Mouse (Mus musculus) splenic B cell, adult 2 months (primary cell): ENCODE results near the gene Cdc14a.

Experiments used
- DNase-seq: peaks from one replicate; pipeline ENCODE4 v3.0.0-alpha.2; 2011; ENCODE audit warnings: low read depth, low spot score
- H3K27me3 ChIP-seq: 2 replicates; pipeline ENCODE4 v1.6.1; 2012; ENCODE audit warnings: mild to moderate bottlenecking, low read length, moderate library complexity, mixed read lengths; ENCODE audit not compliant: control insufficient read depth, poor library complexity, insufficient read depth, severe bottlenecking
- H3K36me3 ChIP-seq: 2 replicates; pipeline ENCODE4 v1.6.1; 2012; ENCODE audit warnings: mild to moderate bottlenecking, low read length, moderate library complexity, mixed read lengths; ENCODE audit not compliant: control insufficient read depth, poor library complexity, insufficient read depth, severe bottlenecking

The Cdc14a gene

DNA sequence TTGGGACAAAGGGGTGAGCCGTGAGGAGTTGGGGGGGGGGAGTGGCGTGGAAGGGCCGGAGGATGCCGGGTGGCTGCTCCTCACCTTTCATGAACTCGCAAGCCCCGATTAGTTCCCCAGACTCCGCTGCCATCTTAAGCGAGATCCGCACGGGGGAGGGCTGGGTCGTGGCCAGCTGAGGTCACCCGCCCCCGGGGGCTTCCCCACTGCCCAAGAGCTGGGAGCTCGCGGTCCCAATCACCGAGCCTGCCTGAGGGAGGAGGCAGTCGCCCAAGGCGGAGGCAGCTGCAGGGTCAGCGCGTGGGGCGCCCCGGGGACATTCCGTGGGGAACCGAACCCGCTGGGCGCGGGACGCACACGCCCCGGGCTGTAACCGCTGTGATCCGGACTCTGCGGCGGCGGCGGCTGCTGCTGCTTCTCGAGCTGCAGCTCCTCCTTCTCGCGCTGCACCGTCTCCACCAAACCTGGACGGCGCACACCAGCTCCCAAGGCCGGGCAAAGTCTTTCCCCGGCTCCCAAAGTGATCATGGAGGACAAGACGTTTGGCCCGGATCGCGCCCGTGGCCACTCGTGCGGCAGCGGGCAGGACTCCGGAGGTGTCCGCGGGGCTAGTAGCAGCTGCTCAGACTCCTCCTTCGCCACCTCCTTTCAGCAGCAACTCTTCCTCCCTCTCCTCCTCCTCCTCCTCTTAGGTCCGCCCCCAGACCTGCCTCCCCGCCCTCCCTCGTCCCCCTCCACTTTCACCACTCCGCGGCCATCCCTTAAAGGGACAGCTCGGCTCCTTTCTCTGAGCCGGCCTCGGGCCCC, at the start of gene Cdc14a:
Cdc14a (minus strand) TSS at position 680 of the 807 bp plus-strand sequence.
- peak; percentile 80 for DNase-seq
- Histone ChIP-seq H3K27me3 (no peaks in the 10 kb centered on the region), H3K36me3 (peaks cover 10% of the 10 kb centered on the region; the same call in 1 of the 2 replicates)

DNA sequence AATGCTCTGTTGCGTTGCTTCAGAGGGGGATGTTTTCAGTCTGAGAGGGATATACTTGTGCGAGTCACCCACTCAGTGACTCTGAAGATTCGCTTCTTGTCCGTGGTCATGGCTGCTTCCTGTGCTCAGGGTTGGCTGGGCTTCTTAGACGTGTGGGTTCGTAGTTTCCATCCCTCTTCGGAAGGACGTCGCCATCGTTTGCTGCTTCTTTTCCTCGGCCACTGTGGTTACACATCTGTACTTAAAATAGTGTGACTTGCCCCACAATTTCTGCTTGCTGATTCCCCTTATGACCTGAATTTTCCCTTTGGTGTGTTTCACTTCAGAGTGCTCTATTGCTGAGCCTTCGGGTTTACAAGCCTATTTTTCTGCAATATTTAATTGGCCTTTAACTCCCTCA, 41.9 kb upstream of the Cdc14a start:
- H3K27me3 ChIP-seq, result no peaks in the 10 kb centered on the region
- no peaks in the 10 kb centered on the region for H3K36me3 ChIP-seq
- peak; percentile 72 for DNase-seq

DNA sequence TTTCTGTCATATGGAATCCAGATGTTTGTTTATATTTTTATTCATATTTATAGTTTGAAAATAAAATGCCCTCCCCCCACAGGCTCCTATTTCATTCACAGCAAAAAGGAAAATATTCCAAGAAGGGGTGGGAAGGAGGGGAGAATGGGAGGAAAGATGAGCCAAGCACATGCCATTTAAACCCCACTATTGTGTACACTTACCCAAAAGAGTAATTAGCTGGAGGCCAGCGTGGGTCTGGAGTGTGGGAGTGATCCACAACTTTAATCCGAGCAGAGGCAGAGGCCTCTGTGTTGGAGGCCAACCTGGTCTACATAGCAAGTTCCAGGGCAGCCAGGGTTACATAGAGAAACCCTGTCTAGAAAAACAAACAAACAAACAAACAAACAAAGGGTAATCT, 40.5 kb upstream of the Cdc14a start:
- Histone ChIP-seq H3K36me3 (no peaks in the 10 kb centered on the region), H3K27me3 (no peaks in the 10 kb centered on the region)
- DNase-seq, result no peak

DNA sequence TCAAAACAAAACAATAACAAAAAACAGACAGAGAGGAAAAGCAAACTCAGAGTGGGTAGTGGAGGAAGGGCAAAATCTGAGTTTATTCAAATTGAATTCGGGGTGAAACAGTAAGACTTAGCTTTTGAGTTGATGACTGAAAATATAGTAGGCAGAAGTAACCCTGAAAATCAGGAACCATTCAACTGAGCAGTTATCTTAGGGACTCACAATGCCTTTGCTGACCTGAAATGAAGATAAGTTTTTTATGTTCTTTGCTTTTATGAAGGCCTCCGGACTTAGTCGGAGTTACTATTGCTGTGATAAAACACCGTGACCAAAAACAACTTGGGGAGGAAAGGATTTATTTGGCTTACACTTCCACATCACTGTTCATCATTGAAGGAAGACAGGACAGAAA, 37.2 kb upstream of the Cdc14a start:
- H3K36me3 ChIP-seq, result no peaks in the 10 kb centered on the region
- DNase-seq, result no peak
- H3K27me3 ChIP-seq, result no peaks in the 10 kb centered on the region

DNA sequence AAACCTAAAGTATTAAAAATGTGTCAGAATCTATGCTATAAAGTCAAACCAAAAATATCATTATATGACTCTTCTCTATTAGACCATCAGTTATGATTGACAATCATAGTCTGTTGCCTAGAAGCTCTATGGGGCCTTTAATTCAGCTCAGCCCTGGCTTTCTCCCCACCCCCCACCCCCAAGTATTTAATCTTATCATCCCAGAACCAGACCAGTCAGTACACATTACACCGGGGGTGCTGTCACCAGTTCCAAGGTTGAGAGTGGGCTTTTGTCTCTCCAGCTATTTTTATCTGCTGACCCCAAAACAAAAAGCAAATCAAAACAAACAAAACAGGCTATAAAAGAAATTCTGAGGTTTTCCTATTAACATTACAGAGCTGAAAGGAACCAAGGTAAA, 30.7 kb upstream of the Cdc14a start:
- H3K27me3 ChIP-seq, result no peaks in the 10 kb centered on the region
- no peaks in the 10 kb centered on the region for H3K36me3 ChIP-seq
- DNase-seq, result no peak

DNA sequence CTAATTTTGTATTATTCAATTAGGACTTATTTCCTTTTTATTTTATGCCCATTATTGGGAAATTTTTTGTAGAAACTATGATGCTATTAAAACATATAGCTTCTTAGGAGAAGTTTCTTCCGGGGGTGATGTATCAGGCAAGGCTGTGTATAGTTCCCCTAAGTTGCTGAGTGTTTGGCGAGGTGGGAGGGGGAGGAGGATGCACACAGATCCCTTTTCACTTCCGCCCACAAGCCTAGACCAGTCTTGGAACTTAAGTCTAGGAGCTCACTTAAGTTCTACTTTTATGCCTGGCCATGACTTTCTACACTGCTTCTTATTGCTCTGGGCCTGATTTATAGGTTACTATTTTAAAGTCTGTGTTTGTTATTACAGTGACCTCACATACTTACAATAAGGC, 26.9 kb upstream of the Cdc14a start:
- no peaks in the 10 kb centered on the region for H3K36me3 ChIP-seq

DNA sequence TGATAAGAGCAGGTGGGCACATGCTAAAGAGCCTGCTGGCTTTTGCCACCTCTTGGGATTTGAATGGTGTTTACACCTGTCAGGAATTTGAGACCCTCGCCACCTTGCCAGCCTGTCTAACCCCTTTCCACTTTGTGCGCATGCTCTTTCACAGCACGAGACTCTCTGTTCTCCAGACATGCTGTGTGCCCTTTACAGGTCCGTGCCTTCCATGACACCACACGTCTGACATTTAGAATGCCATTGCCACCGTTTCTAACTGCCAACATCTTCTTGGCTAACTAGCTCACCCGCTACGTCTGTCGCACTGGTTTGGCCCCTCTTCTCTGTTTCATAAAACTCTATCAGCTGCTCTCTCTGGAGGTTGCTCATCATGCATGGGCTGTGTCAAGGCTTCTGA, 20.5 kb upstream of the Cdc14a start:
- H3K36me3 ChIP-seq, result no peaks in the 10 kb centered on the region
- no peak for DNase-seq
- H3K27me3 ChIP-seq, result no peaks in the 10 kb centered on the region

More for the DNA sequence above, 26.9 kb upstream of the Cdc14a start:
- no peaks in the 10 kb centered on the region for H3K27me3 ChIP-seq
- DNase-seq, result peak; percentile 35

DNA sequence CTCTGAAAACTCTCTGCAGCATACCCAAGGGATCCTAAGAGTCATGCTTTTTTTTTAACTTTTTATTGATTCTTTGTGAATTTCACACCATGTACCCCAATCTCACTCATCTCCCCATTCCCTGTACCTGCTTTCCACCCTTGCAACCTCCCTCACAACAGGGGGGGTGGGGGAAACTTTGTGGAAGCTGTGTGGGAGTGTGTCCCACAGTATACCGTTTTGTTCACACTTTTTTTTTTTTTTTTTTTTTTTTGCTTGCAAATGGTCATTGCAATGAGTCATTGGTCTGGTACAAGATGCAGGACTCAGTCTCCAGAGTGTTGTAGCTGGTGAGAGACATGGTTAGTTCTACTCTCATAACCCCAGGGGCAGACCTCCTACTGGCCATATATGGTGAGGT, 19.0 kb upstream of the Cdc14a start:
- Histone ChIP-seq H3K27me3 (no peaks in the 10 kb centered on the region), H3K36me3 (no peaks in the 10 kb centered on the region)
- DNase-seq, result no peak

DNA sequence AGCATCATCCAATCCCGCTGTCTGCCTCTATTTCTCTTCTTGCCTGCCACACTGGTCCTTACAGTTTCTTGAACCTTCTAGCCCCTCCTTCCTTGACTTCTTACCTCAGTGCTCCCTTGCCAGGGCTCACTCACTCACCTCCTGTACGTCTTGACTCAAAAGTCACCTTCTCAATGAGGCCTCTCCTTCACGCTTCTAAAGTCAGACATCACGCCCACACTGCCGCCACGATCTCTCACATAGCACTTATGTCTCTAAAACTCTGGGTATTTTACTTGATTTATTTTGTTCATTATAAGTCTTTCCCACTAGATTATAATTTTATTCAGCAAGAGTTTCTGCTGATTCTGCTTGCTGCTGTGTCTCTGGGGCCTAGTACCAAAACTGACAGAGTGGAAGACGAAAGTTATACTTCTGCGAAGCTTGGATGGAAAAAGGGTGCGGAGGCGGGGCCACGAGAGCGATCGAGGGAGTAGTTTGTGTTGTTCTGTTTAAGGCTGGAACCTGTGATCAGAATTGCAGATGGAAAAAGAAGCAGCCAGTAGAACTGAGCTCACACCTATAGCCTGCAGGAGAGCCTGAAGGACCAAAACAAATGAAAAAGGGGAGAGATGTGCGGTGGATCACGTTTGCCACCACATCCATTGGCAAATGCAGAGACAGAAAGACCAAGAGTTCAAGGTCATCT, 17.8 kb upstream of the Cdc14a start:
- no peaks in the 10 kb centered on the region for H3K36me3 ChIP-seq
- no peak for DNase-seq
- no peaks in the 10 kb centered on the region for H3K27me3 ChIP-seq

DNA sequence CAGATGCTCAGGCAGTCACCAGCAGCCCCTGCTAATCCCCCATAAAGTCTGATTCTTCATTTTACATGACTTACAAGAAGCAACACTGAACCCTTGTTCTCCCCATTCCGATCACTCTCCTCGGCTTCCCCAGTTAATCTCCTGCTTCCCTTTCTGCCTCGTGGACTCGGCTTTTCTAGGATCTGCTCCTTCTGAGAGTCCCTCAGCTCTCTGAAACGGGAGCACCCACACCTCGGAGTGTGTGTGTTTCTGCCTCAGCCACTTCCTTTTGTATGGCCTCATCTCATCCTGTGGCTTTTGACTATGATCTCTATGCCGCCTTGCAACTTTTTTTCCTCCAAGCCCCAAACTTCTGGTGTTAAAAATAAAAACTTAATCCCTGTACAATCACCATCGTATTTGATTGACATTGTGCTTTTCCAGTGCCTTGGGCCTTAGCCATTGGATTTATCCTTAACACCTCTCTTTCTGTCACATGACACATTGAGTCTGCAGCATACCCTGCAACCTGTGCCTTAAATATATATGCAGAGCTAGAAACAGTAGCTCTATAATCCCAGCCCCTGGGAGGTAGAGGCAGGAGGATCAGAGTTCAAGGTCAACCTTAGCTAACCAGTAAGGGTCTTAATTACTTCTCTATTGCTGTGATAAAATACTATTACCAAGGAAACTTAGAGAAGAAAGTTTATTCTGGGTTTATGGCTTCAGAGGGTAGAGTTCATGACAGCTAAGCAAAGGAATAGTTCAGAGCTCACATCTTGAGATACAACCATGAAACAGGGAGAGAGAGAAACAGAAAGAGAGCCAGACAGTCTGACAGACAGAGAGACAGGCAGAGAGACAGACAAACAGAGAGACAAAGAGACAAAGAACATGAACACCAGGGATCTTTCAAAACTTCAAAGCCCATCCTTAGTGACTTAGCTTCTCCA, 16.5 kb upstream of the Cdc14a start:
- no peaks in the 10 kb centered on the region for H3K27me3 ChIP-seq
- DNase-seq, result no peak
- H3K36me3 ChIP-seq, result no peaks in the 10 kb centered on the region

DNA sequence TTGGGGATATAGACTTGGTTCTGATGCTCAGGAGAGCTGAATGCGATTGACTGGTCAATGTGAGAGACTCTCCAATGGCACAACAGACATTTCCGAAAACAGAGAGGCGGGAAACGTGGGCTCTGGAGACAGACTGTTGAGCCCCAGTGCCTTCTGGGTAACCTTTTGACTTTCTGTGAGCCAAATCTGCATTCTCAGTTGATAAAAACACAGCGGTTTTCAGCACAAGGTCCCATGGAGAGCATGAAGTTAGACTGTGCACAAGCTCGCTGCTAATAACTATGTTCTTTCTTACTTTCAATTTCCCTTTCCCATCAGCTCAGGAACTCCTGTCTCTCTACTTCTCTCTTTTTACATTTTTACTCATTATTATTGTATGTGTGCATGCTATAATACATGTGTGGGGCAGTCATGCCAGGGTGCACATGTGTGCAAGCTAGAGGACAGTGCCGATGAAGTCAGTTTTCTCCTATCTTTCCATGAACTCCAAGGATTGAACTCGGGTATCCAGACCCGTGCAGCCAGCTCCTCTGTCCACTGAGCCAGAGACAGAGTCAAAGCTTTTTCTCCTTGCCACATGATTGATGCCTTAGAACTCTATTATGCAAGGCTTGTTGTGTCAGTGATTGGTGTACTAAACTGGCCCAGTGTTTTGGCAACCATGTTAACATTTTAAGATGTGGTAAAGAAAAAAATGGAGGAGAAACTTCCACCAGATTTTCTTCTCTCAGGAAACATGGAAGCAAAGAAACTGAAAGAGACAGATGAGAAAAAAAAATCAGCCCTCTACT, 13.2 kb upstream of the Cdc14a start:
- no peaks in the 10 kb centered on the region for H3K36me3 ChIP-seq
- peak; percentile 15 for DNase-seq
- H3K27me3 ChIP-seq, result no peaks in the 10 kb centered on the region

DNA sequence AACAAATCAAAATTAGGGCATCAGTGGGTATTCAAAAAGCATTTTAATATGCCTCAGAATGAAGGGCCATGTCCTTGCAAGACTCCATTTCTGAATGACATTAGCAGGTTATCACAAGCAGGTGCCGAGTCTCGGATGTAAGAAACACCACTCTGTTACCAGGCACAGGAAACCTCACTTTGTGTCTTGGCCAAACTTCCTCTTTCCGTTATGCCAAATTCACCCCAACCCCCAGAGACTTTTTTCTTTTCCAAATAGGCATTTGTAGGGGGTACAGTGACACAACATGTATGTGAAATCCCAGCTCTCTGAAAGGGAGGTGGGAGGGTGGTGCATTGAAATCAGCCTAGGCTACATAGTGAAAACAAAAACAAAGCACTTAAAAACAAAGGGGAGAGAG, 12.3 kb upstream of the Cdc14a start:
- Histone ChIP-seq H3K27me3 (no peaks in the 10 kb centered on the region), H3K36me3 (no peaks in the 10 kb centered on the region)
- DNase-seq, result peak; percentile 58

DNA sequence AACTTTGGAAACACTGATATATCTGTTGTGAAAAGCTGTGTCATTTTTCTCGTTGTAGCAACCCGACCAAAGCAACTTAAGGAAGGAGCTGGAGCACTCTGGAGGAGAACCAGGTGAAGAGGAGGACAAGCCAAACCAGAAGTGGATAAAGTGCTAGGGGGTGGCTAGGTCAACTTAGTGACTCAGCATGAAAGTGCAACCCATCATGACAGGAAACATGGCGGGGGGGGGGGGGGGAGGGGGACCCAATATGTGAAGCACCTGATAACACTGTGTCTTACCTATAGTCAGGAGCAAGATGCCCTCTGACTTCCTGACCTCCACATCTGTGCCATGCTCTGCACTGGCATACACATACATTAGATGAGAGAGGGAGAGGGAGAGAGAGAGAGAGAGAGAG, 10.9 kb upstream of the Cdc14a start:
- no peaks in the 10 kb centered on the region for H3K36me3 ChIP-seq
- H3K27me3 ChIP-seq, result no peaks in the 10 kb centered on the region
- DNase-seq, result no peak

DNA sequence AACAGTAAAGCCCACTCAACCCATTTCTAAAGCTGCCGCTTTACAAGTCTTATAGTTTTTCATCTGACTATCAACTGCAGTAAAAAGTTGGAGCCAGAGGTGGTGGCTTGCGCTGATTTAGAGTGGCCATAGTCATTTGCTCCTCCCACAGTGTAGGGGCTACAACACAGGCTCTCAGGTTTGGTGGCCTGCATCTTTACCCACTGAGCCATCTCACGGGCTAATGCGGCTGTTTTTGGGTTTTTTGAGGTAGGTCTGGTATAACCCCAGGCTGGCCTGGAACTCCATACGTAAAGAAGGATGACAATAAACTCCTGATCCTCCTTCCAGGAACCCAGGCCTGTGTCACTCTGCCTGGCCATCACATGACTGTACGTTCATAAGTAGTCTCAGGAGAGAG, 2.1 kb upstream of the Cdc14a start:
- Histone ChIP-seq H3K27me3 (no peaks in the 10 kb centered on the region), H3K36me3 (no peaks in the 10 kb centered on the region)
- no peak for DNase-seq
